ENCODE assay signal across 9 mouse cellular contexts in genomic region chr14:6286931-6287715, GRCm38 (mm10). TPM values are rescaled to one million over a fixed set of nuclear protein-coding genes. Genes with fewer than 3 reads are reported as not detected.
DNase-seq lines count a peak whose midpoint lies in the region; ATAC-seq lines count a peak whose summit lies in the region.
"Not testable (repeated sequence)": the region's sequence is repeated elsewhere in the genome, so short reads cannot be mapped to it uniquely, and the experiment has no call there.
"Had no signal": no experiment of that assay in that cellular context is flagged by ENCODE, and none has a peak within 500 bp of the region (broad histone marks: within the 10 kb centered on the region; RNA-seq: fewer than 3 reads in every experiment).

Gene Gm3411, minus strand, starts transcription at chr14:6287250.

- not testable (repeated sequence) for H3K9me3 ChIP-seq in hindbrain, embryonic 16.5 days (ENCODE audit: control insufficient read depth, low read length); lung, embryonic 15.5 days

- not testable (repeated sequence) for H3K27me3 ChIP-seq in hindbrain, embryonic 16.5 days (replicated peaks; ENCODE audit: control insufficient read depth, insufficient read depth, low read length); lung, embryonic 15.5 days

- under 1% methylated on average over 40 of the region's 57 CpGs for WGBS in hindbrain, embryonic 16.5 days
- 2% methylated on average over 43 of the region's 57 CpGs for WGBS in lung, embryonic 15.5 days

- intact Hi-C loops in gastrocnemius, postnatal 36 days (cut with DNase I), result not testable (repeated sequence)

- peak; percentile 26 for DNase-seq in Muller cell, postnatal 12 days (ENCODE audit: inconsistent ontology term)
- peak; percentile 61 for DNase-seq in embryo, embryonic 11 days
- DNase-seq in gastrocnemius, postnatal 36 days, result peak; percentile 24 to 49
- DNase-seq in layer of hippocampus, postnatal 14 days (ENCODE audit: low spot score in 2 of 2), result peak; percentile 24 to 38
- peak; percentile 3 for DNase-seq in ovary, postnatal 14 days (ENCODE audit: low spot score)
- peak; percentile 3 to 4 for DNase-seq in thymus, postnatal 10 days (ENCODE audit: low spot score in 2 of 2)

- 0 out of 2 replicates have a peak within 1 kb of the TSS, but pooled peaks have one; percentile 17 for H3K27ac ChIP-seq in hindbrain, embryonic 16.5 days (ENCODE audit: low read depth, low read length)
- not testable (repeated sequence) for H3K27ac ChIP-seq in lung, embryonic 15.5 days

- not testable (repeated sequence) for H3K4me1 ChIP-seq in hindbrain, embryonic 16.5 days (ENCODE audit: control insufficient read depth, insufficient read depth, low read depth, low read length); lung, embryonic 15.5 days

- H3K9ac ChIP-seq in hindbrain, embryonic 16.5 days (ENCODE audit: low read depth, low read length), result peak within 1 kb of the TSS; percentile 70
- peak within 1 kb of the TSS; percentile 27; the same call in 1 of the 2 replicates for H3K9ac ChIP-seq in lung, embryonic 15.5 days

- not testable (repeated sequence) for H3K36me3 ChIP-seq in hindbrain, embryonic 16.5 days (ENCODE audit: control insufficient read depth, insufficient read depth, low read length); lung, embryonic 15.5 days

- ATAC-seq in hindbrain, embryonic 16.5 days; lung, embryonic 15.5 days (ENCODE audit: borderline replicate concordance, extremely low read depth, low FRiP score, low TSS enrichment): not testable (repeated sequence)

- peak within 1 kb of the TSS; percentile 53 for H3K4me3 ChIP-seq in hindbrain, embryonic 16.5 days (ENCODE audit: low read length)
- peak within 1 kb of the TSS; percentile 47 for H3K4me3 ChIP-seq in lung, embryonic 15.5 days

- H3K4me2 ChIP-seq in hindbrain, embryonic 16.5 days (ENCODE audit: low read length), result peak within 1 kb of the TSS; percentile 60
- peak within 1 kb of the TSS; percentile 82 for H3K4me2 ChIP-seq in lung, embryonic 15.5 days

RNA-seq across cellular contexts. Expression of gene Gm3411, which starts in this region (rescaled TPM):
- not detected for total RNA-seq in gastrocnemius, postnatal 36 days (2021)
- 10.7 and 10.8 TPM in 2 replicates for polyA plus RNA-seq in hindbrain, embryonic 16.5 days (2015; fragmentation: Nextera tagmentation; extraction: Ambion mirVana)
- 1 to 10 TPM; 2.2 to 4.8 TPM for total RNA-seq in layer of hippocampus, postnatal 14 days (2021)
- polyA plus RNA-seq in lung, embryonic 15.5 days (2015; fragmentation: Nextera tagmentation; extraction: Ambion mirVana), result 0.67 and 1.1 TPM in 2 replicates
- polyA plus RNA-seq: liver, embryonic 16.5 days had no signal

Comparison
In these comparisons a context has a peak if more than half of its experiments do, and no peak if none do; other contexts are left out.
1. Peak in DNase-seq in gastrocnemius, postnatal 36 days; RNA of the gene not detected or under 1 TPM.
2. DNase-seq: peak in every context shown above with its lines; median percentile 61 in embryo, embryonic 11 days; 36 in gastrocnemius, postnatal 36 days; 31 in layer of hippocampus, postnatal 14 days; 26 in Muller cell, postnatal 12 days; 4 in thymus, postnatal 10 days; 3 in ovary, postnatal 14 days.